Mouse (Mus musculus) lung, postnatal 0 days (tissue): Measurements from ENCODE around the gene Cabp4.

Source experiments
- CTCF ChIP-seq: IDR thresholded peaks from 2 replicates; pipeline ENCODE4 v1.5.1; 2016; ENCODE audit warnings: antibody characterized with exemption, mild to moderate bottlenecking
- EP300 ChIP-seq: IDR thresholded peaks from 2 replicates; pipeline ENCODE4 v1.6.1; 2016; ENCODE audit warnings: antibody characterized with exemption, mild to moderate bottlenecking, control low read depth

DNA sequence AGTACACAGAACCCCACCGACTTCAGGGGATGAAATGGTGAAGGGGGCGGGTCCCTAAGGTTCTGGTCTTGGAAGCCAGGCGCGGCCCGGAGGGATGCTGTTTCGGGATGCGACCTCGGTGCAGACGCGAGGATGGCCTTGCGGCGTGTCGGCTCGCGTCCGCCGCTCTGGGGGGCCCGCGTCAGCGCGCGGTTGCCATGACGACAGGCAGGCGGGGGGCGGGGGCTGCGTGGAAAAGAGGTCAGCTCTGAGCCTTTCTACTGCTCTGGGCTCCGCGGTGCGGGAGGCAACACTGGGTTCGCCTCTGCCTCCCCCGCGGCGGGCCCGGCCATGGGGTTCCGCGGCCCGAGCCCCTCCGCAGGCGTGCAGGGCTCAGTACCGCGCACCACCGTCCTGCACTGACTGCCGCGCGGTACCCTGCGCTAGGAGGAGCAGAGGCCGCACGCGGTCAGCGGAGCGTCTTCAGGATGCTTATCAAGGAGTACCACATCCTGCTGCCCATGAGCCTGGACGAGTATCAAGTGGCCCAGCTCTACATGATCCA lies 43.0 kb downstream of the Cabp4 start:
- no peak for TF ChIP-seq CTCF
- TF ChIP-seq EP300 = no peak
